Mouse (Mus musculus) lung, postnatal 0 days (tissue): ENCODE results near the gene Sptbn4. TPM values are rescaled to one million over a fixed set of nuclear protein-coding genes. Genes with fewer than 3 reads are reported as not detected.

Experiments
- ATAC-seq: fragments of 200-750 bp; cut with Nextera tagmentation; 2 replicates; pipeline ENCODE4 v1.8.0; 2017; ENCODE audit warnings: moderate library complexity
- DNase-seq: peaks from one replicate; pipeline ENCODE4 v3.0.0-alpha.2; 2016; ENCODE audit warnings: low spot score
- H3K27ac ChIP-seq: fragments of 300-500 bp; sonication (generic); 2 replicates; pipeline ENCODE4 v1.5.1; 2014; ENCODE audit warnings: antibody characterized with exemption, mild to moderate bottlenecking, low read length, mixed read lengths
- H3K27me3 ChIP-seq: fragments of 300-500 bp; sonication (generic); replicated peaks from 2 replicates; pipeline ENCODE4 v1.6.1; 2014; ENCODE audit warnings: low read length, mixed read lengths; ENCODE audit not compliant: insufficient read depth
- H3K36me3 ChIP-seq: fragments of 300-500 bp; sonication (generic); 2 replicates; pipeline ENCODE4 v1.6.1; 2014; ENCODE audit warnings: low read length, mixed read lengths; ENCODE audit not compliant: insufficient read depth
- H3K4me1 ChIP-seq: fragments of 300-500 bp; sonication (generic); 2 replicates; pipeline ENCODE4 v1.6.1; 2014; ENCODE audit warnings: antibody characterized with exemption, low read depth, low read length, mixed read lengths; ENCODE audit not compliant: insufficient read depth
- H3K4me2 ChIP-seq: fragments of 300-500 bp; sonication (generic); replicated peaks from 2 replicates; pipeline ENCODE4 v1.6.1; 2014; ENCODE audit warnings: low read depth, mild to moderate bottlenecking, low read length, moderate library complexity, mixed read lengths
- H3K4me3 ChIP-seq: fragments of 300-500 bp; sonication (generic); 2 replicates; pipeline ENCODE4 v1.5.1; 2014; ENCODE audit warnings: low read depth, low read length
- H3K9ac ChIP-seq: fragments of 300-500 bp; sonication (generic); replicated peaks from 2 replicates; pipeline ENCODE4 v1.6.1; 2014; ENCODE audit warnings: low read depth, mild to moderate bottlenecking
- H3K9me3 ChIP-seq: fragments of 300-500 bp; sonication (generic); 2 replicates; pipeline ENCODE4 v1.6.1; 2016; ENCODE audit warnings: low read length, mixed read lengths
- CTCF ChIP-seq: IDR thresholded peaks from 2 replicates; pipeline ENCODE4 v1.5.1; 2016; ENCODE audit warnings: antibody characterized with exemption, mild to moderate bottlenecking
- EP300 ChIP-seq: IDR thresholded peaks from 2 replicates; pipeline ENCODE4 v1.6.1; 2016; ENCODE audit warnings: antibody characterized with exemption, mild to moderate bottlenecking, control low read depth
- WGBS: fragments of 180-500 bp; shearing (Covaris S2); extraction: QIAGEN DNeasy Blood & Tissue Kit; methylation state at CpG from one replicate; pipeline ENCODE4 v1.1.7; 2014; 5-methylcytosine and 5-hydroxymethylcytosine counted together
- polyA plus RNA-seq: library from polyadenylated mRNA; unstranded; fragments of >200 nt; fragmentation: Nextera tagmentation; extraction: Ambion mirVana; gene quantifications from 2 replicates; pipeline ENCODE4 v1.2.1, GENCODE M21; 2015

The Sptbn4 gene
- polyA plus RNA-seq, 1 experiment from 2014 or later: 0.20 TPM

DNA sequence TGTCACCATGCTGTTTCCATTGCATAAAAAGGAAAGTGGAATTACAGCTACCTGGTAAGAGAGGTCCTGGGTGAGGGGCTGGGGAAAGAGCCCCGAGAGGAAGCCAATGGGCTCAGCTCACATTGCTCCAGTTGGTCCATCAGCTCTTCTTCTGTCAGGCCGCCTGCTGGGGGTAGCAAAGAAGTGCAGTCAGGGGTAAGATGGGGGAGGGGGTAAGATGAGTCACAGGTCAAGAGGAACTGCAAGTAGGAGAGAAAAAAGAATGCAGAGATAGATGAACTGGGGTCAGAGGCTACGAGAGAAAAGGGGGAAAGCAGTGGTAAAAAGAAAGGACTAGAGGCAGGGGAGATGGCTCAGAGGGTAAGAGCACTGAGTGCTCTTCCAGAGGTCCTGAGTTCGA is 104.9 kb downstream of the Sptbn4 start:
- Histone ChIP-seq H3K9ac (no peak overlapping the region), H3K4me1 (no peaks in the 10 kb centered on the region), H3K27ac (no peak overlapping the region), H3K9me3 (no peaks in the 10 kb centered on the region), H3K36me3 (peaks cover 6% of the 10 kb centered on the region; the same call in 1 of the 2 replicates), H3K27me3 (0 out of 2 replicates have a peak, but pooled peaks cover 3% of the 10 kb centered on the region), H3K4me3 (no peak overlapping the region), H3K4me2 (no peak overlapping the region)
- 62% methylated on average over 4 of the region's 4 CpGs for WGBS
- no peak for TF ChIP-seq EP300
- peak; percentile 57 for TF ChIP-seq CTCF
- DNase-seq: peak; percentile 46
- no peak for ATAC-seq

DNA sequence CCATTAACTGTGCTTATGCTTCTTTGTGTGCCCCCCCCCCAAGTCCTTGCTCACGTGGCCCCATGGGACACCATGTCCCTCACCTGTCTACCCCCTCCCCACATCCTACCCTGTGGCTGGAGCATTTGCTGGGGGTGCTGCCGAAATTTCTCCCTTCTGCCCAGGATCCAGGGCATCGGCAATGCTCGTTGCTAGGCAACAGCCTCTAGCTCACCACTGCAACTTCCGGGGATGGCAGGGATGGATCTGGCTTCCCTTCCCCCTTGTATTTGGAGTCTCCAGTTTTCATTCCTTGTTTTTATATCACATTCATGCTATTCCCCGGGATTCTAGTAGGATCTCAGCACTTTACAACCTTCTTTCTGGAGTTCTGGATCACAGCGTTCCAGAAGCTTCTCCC is 108.0 kb downstream of the Sptbn4 start:
- no peak overlapping the region for H3K9ac ChIP-seq
- ATAC-seq (no peak), DNase-seq (no peak)
- H3K36me3 ChIP-seq: peaks cover 6% of the 10 kb centered on the region; the same call in 1 of the 2 replicates
- H3K4me1 ChIP-seq: no peaks in the 10 kb centered on the region; the same call in 1 of the 2 replicates
- no peaks in the 10 kb centered on the region for H3K9me3 ChIP-seq
- no peak overlapping the region for H3K27ac ChIP-seq
- peaks cover 18% of the 10 kb centered on the region for H3K27me3 ChIP-seq
- TF ChIP-seq CTCF (no peak), EP300 (no peak)
- H3K4me2 ChIP-seq: no peak overlapping the region
- WGBS: 24% methylated on average over 7 of the region's 7 CpGs
- H3K4me3 ChIP-seq: no peak overlapping the region

GRCm38 (mm10) chr7:27339114-27339513 is 108.4 kb downstream of the Sptbn4 start:
- H3K9me3 ChIP-seq: no peaks in the 10 kb centered on the region
- H3K36me3 ChIP-seq: peaks cover 6% of the 10 kb centered on the region; the same call in 1 of the 2 replicates
- H3K4me2 ChIP-seq: no peak overlapping the region
- no peak overlapping the region for H3K27ac ChIP-seq
- no peak for ATAC-seq
- no peak overlapping the region for H3K4me3 ChIP-seq
- peaks cover 18% of the 10 kb centered on the region for H3K27me3 ChIP-seq
- no peaks in the 10 kb centered on the region; the same call in 1 of the 2 replicates for H3K4me1 ChIP-seq
- DNase-seq: no peak
- TF ChIP-seq EP300 (no peak), CTCF (no peak)
- H3K9ac ChIP-seq: no peak overlapping the region
- 73% methylated on average over 4 of the region's 4 CpGs for WGBS

DNA sequence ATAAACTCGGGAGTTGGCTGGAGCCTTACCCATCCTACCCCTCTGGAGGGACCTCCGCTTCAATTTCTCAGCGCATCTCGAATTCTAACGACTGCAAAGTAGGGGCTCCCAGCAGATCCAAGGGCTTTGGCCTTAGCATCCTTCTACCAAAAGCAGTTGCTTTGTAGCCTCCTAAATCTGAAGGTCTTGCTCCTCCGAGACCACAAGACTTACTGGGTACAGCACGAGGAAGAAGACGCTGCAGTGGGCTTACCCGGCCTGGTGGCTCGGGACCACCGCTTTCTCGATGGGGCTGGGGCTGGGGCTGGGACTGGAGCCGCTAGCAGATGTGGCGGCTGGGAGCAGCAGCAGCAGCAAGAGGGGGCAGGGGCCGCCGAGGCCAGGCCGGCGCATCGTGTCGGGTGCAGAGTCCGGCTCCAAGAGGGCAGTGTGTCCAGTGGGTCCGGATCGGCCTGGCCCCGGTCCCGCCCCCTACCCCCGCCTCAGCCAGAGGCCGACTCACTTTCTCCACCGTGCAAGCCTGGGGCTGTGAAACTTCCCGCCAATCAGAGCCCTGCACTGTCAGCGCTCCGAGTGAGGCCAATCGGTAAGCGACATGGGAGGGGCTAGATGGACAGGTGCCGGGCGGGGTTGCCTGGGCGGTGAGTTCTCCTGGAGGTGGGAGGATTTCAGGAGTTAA is 110.2 kb downstream of the Sptbn4 start, which contains the start of gene Ltbp4:
Ltbp4 (minus strand) TSS at position 518 of the 679 bp plus-strand sequence.
- Histone ChIP-seq H3K27ac (no peak within 1 kb of the TSS), H3K4me1 (no peaks in the 10 kb centered on the region; the same call in 1 of the 2 replicates), H3K4me3 (no peak within 1 kb of the TSS), H3K4me2 (peak within 1 kb of the TSS; percentile 48), H3K9me3 (no peaks in the 10 kb centered on the region), H3K9ac (no peak within 1 kb of the TSS; the same call in 1 of the 2 replicates), H3K27me3 (peaks cover 18% of the 10 kb centered on the region), H3K36me3 (peaks cover 3% of the 10 kb centered on the region; the same call in 1 of the 2 replicates)
- peak; percentile 65 for DNase-seq
- peak; percentile 47 for ATAC-seq
- 4% methylated on average over 35 of the region's 36 CpGs for WGBS
- TF ChIP-seq CTCF: no peak
- TF ChIP-seq EP300: no peak

DNA sequence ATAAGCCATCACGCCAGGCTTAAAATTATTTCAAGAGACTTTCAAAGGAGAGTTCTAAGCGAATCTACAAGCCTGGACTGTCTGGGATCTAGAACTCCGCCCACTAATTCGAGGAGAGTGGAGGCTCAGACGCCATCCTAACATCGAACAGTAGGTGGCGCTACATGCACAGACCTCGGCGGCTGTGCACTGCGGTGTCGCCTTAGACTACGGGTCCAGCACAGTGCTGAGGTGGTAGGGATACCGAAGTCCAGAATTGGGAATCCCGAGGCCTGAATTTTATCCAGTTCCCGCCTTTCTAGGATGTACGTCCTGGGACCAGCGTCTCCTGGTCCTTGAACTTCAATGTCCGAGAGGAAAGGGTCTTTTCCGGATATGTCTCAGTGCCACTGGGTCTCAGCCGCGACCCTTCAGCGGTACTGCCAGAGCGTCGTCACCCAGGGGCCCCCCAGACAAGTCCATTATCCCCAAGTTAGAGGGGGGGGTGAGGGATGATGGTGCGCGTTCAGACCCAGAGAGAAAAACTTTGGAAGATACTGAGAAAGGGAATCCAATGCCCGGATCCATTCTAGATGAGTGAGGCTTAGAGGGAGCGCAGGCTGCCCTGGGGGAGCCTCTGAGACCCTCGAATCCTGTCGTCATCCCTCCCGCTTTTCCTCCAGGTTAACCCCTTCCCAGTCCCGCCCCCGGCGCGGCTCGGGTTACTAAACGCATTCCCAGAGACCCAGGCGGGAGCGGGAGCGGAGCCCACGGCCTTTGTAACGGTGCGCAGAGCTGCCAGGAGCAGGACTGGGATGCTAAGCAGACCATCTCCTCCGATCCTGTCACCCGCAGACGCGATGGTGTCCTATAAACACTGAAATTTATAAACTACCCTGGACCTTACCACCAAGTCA is 111.3 kb downstream of the Sptbn4 start:
- H3K9ac ChIP-seq: no peak overlapping the region
- no peaks in the 10 kb centered on the region for H3K9me3 ChIP-seq
- 0 out of 2 replicates have a peak overlapping the region, but pooled peaks have one; percentile 8 for H3K4me3 ChIP-seq
- H3K4me1 ChIP-seq: peaks cover 6% of the 10 kb centered on the region; the same call in 1 of the 2 replicates
- 0 out of 2 replicates have a peak overlapping the region, but pooled peaks have one; percentile 19 for H3K4me2 ChIP-seq
- ATAC-seq: peak; percentile 37
- H3K27ac ChIP-seq: no peak overlapping the region
- no peaks in the 10 kb centered on the region for H3K36me3 ChIP-seq
- DNase-seq: peak; percentile 92
- peaks cover 18% of the 10 kb centered on the region for H3K27me3 ChIP-seq
- TF ChIP-seq CTCF: peak; percentile 99
- no peak for TF ChIP-seq EP300
- under 1% methylated on average over 44 of the region's 47 CpGs for WGBS
